Mouse (Mus musculus): ENCODE results near the gene Klhl12.
A peak's percentile ranks its signal among the peaks of the same experiment; 100 is the strongest.

Gene Klhl12

GRCm38 (mm10) chr1:134450986-134451385 is 4.3 kb upstream of the Klhl12 start:
- DNase-seq = peak; percentile 65

- DNase-seq = no peak
Measured at GRCm38 (mm10) chr1:134456060-134456459, 729 bp downstream of the Klhl12 start.

- no peak for DNase-seq
Measured at GRCm38 (mm10) chr1:134458139-134458727, 2.9 kb downstream of the Klhl12 start.

- DNase-seq = no peak
Measured at GRCm38 (mm10) chr1:134460294-134461284, 5.3 kb downstream of the Klhl12 start.

GRCm38 (mm10) chr1:134484623-134485022 is 29.3 kb downstream of the Klhl12 start:
- no peak for DNase-seq

GRCm38 (mm10) chr1:134490903-134491801 is 35.8 kb downstream of the Klhl12 start:
- no peak for DNase-seq

- DNase-seq = no peak
Measured at GRCm38 (mm10) chr1:134492276-134492675, 36.9 kb downstream of the Klhl12 start.

- no peak for DNase-seq
Measured at GRCm38 (mm10) chr1:134493496-134493895, 38.2 kb downstream of the Klhl12 start.

- DNase-seq = no peak
Measured at GRCm38 (mm10) chr1:134493956-134494355, 38.6 kb downstream of the Klhl12 start.

- peak; percentile 98 for DNase-seq
Measured at GRCm38 (mm10) chr1:134494428-134495215, 39.3 kb downstream of the Klhl12 start, which contains the start of gene Rabif. Gene Rabif, plus strand, starts transcription at chr1:134494648.

- no peak for DNase-seq
Measured at GRCm38 (mm10) chr1:134495216-134495539, 39.8 kb downstream of the Klhl12 start.

- DNase-seq = no peak
Measured at GRCm38 (mm10) chr1:134495991-134496390, 40.7 kb downstream of the Klhl12 start.

GRCm38 (mm10) chr1:134500916-134501315 is 45.6 kb downstream of the Klhl12 start:
- no peak for DNase-seq

GRCm38 (mm10) chr1:134506201-134506600 is 50.9 kb downstream of the Klhl12 start:
- DNase-seq = no peak

- peak; percentile 59 for DNase-seq
Measured at GRCm38 (mm10) chr1:134510018-134510417, 54.7 kb downstream of the Klhl12 start.

GRCm38 (mm10) chr1:134512183-134512582 is 56.9 kb downstream of the Klhl12 start:
- DNase-seq = no peak

GRCm38 (mm10) chr1:134512584-134512983 is 57.3 kb downstream of the Klhl12 start:
- DNase-seq = no peak

- peak; percentile 6 for DNase-seq
Measured at GRCm38 (mm10) chr1:134513312-134513860, 58.1 kb downstream of the Klhl12 start.

- DNase-seq = no peak
Measured at GRCm38 (mm10) chr1:134513876-134514590, 58.7 kb downstream of the Klhl12 start.

GRCm38 (mm10) chr1:134515891-134516290 is 60.6 kb downstream of the Klhl12 start:
- no peak for DNase-seq

All from thymus, postnatal 25 days (tissue).